12 mouse cellular contexts compared by ENCODE assay signal in genomic region chr9:61321825-61322224, GRCm38 (mm10). TPM values are rescaled to one million over a fixed set of nuclear protein-coding genes. Genes with fewer than 3 reads are reported as not detected.
DNase-seq lines count a peak whose midpoint lies in the region; ATAC-seq and TF ChIP-seq lines count a peak whose summit lies in the region.
"Had no signal": no experiment of that assay in that cellular context is flagged by ENCODE, and none has a peak within 500 bp of the region (broad histone marks: within the 10 kb centered on the region; RNA-seq: fewer than 3 reads in every experiment).

No protein-coding gene starts in this region.

- H3K4me1 ChIP-seq in forebrain, postnatal 0 days (ENCODE audit: insufficient read depth): no peaks in the 10 kb centered on the region
- H3K4me1 ChIP-seq in forebrain, embryonic 16.5 days (replicated peaks; ENCODE audit: control insufficient read depth, insufficient read depth, low read length): peaks cover 9% of the 10 kb centered on the region
- H3K4me1 ChIP-seq in liver, embryonic 12.5 days: peaks cover 30% of the 10 kb centered on the region
- H3K4me1 ChIP-seq in megakaryocyte, embryonic 14.5 days: peaks cover 21% of the 10 kb centered on the region

- 0 out of 2 replicates have a peak, but pooled peaks have one; percentile 38 for ATAC-seq in forebrain, postnatal 0 days
- ATAC-seq in forebrain, embryonic 16.5 days: no peak
- ATAC-seq in liver, embryonic 12.5 days: peak; percentile 27; the same call in 1 of the 2 replicates
- ATAC-seq in megakaryocyte-erythroid progenitor cell, adult 5-6 weeks (replicated peaks; ENCODE audit: low FRiP score, low TSS enrichment, poor library complexity, severe bottlenecking): no peak

- no peak overlapping the region for H3K4me3 ChIP-seq in forebrain, postnatal 0 days (ENCODE audit: low read depth, low read length)
- H3K4me3 ChIP-seq in forebrain, embryonic 16.5 days (replicated peaks; ENCODE audit: low read length): no peak overlapping the region
- no peak overlapping the region for H3K4me3 ChIP-seq in liver, embryonic 12.5 days
- peak overlapping the region; percentile 21 for H3K4me3 ChIP-seq in megakaryocyte, embryonic 14.5 days (replicated peaks)
- H3K4me3 ChIP-seq: hindbrain, embryonic 13.5 days had no signal

- 50% methylated on average over 8 of the region's 8 CpGs for WGBS in forebrain, postnatal 0 days
- 72% methylated on average over 8 of the region's 8 CpGs for WGBS in forebrain, embryonic 16.5 days
- WGBS in liver, embryonic 12.5 days (ENCODE audit: insufficient replicate concordance): 24% methylated on average over 8 of the region's 8 CpGs

- DNase-seq in forebrain, postnatal 0 days: no peak
- DNase-seq in liver: no peak
- peak; percentile 85 for DNase-seq in cerebellum, adult 8-10 months
- no peak for DNase-seq in spleen, adult 12 weeks (ENCODE audit: low spot score)
- DNase-seq: retina, postnatal 1 day had no signal

- no peak for TF ChIP-seq CTCF in forebrain, postnatal 0 days (IDR thresholded peaks at IDR 0.05; ENCODE audit: low read depth)

- no peak overlapping the region for H3K4me2 ChIP-seq in forebrain, postnatal 0 days (ENCODE audit: low read depth)
- H3K4me2 ChIP-seq in forebrain, embryonic 16.5 days (ENCODE audit: low read length): no peak overlapping the region
- no peak overlapping the region for H3K4me2 ChIP-seq in liver, embryonic 12.5 days
- H3K4me2 ChIP-seq: hindbrain, embryonic 13.5 days; lung, embryonic 14.5 days had no signal

- H3K27ac ChIP-seq in forebrain, postnatal 0 days (ENCODE audit: low read depth, low read length): no peak overlapping the region
- H3K27ac ChIP-seq in forebrain, embryonic 16.5 days (ENCODE audit: low read length): no peak overlapping the region
- H3K27ac ChIP-seq in liver, embryonic 12.5 days: no peak overlapping the region
- H3K27ac ChIP-seq: hindbrain, embryonic 13.5 days; kidney, postnatal 0 days had no signal

- no peaks in the 10 kb centered on the region for H3K9me3 ChIP-seq in forebrain, postnatal 0 days (ENCODE audit: low read length)
- H3K9me3 ChIP-seq in forebrain, embryonic 16.5 days (ENCODE audit: control insufficient read depth, low read length): no peaks in the 10 kb centered on the region
- H3K9me3 ChIP-seq in liver, embryonic 12.5 days (replicated peaks): no peaks in the 10 kb centered on the region
- H3K9me3 ChIP-seq in megakaryocyte, embryonic 14.5 days: peaks cover 10% of the 10 kb centered on the region
- H3K9me3 ChIP-seq: hindbrain, embryonic 13.5 days had no signal

- H3K27me3 ChIP-seq in forebrain, postnatal 0 days (ENCODE audit: insufficient read depth, low read length): no peaks in the 10 kb centered on the region
- H3K27me3 ChIP-seq in forebrain, embryonic 16.5 days (replicated peaks; ENCODE audit: control insufficient read depth, insufficient read depth, low read length): 0 out of 2 replicates have a peak, but pooled peaks cover 2% of the 10 kb centered on the region
- H3K27me3 ChIP-seq in liver, embryonic 12.5 days (replicated peaks): peaks cover 95% of the 10 kb centered on the region
- H3K27me3 ChIP-seq in megakaryocyte, embryonic 14.5 days (replicated peaks): peaks cover 95% of the 10 kb centered on the region

- H3K36me3 ChIP-seq in forebrain, postnatal 0 days (ENCODE audit: insufficient read depth): no peaks in the 10 kb centered on the region
- H3K36me3 ChIP-seq in forebrain, embryonic 16.5 days (ENCODE audit: control insufficient read depth, insufficient read depth): no peaks in the 10 kb centered on the region
- H3K36me3 ChIP-seq in liver, embryonic 12.5 days: no peaks in the 10 kb centered on the region
- no peaks in the 10 kb centered on the region for H3K36me3 ChIP-seq in megakaryocyte, embryonic 14.5 days (replicated peaks; ENCODE audit: low read length)
- H3K36me3 ChIP-seq: hindbrain, embryonic 13.5 days had no signal

- no peak overlapping the region for H3K9ac ChIP-seq in forebrain, postnatal 0 days
- no peak overlapping the region for H3K9ac ChIP-seq in forebrain, embryonic 16.5 days (replicated peaks; ENCODE audit: low read depth, low read length)
- H3K9ac ChIP-seq in liver, embryonic 12.5 days: no peak overlapping the region
- H3K9ac ChIP-seq: hindbrain, embryonic 13.5 days; lung, embryonic 14.5 days had no signal

RNA-seq across cellular contexts. Expression of gene Tle3, which starts 50.3 kb away (rescaled TPM):
- 63.3 and 66.3 TPM in 2 replicates for total RNA-seq in forebrain, postnatal 0 days (2014; rRNA removed)
- polyA plus RNA-seq in forebrain, postnatal 0 days (2015; fragmentation: Nextera tagmentation; extraction: Ambion mirVana): 16.3 and 21.1 TPM in 2 replicates
- 36.8 and 42.5 TPM in 2 replicates for polyA plus RNA-seq in forebrain, embryonic 16.5 days (2015; fragmentation: Nextera tagmentation; extraction: Ambion mirVana)
- 7.7 and 8.2 TPM in 2 replicates for polyA plus RNA-seq in liver, embryonic 12.5 days (2016; fragmentation: Nextera tagmentation; extraction: Ambion mirVana)
- polyA plus RNA-seq in megakaryocyte, embryonic 14.5 days (2012; ENCODE audit: insufficient read depth, low replicate concordance): 60.7 and 62.9 TPM in 2 replicates
- total RNA-seq in megakaryocyte-erythroid progenitor cell, adult 5-6 weeks (2014; fragmentation: Nextera tagmentation): 53.3 and 57.0 TPM in 2 replicates
- total RNA-seq in megakaryocyte-erythroid progenitor cell, adult 5-6 weeks (2017): 19.1 and 26.7 TPM in 2 replicates

Comparison
In these comparisons a context has a peak if more than half of its experiments do, and no peak if none do; other contexts are left out.
1. ATAC-seq: peak in forebrain, postnatal 0 days (single experiment) and liver, embryonic 12.5 days (single experiment); none in forebrain, embryonic 16.5 days (single experiment) and megakaryocyte-erythroid progenitor cell, adult 5-6 weeks (single experiment).